Mouse (Mus musculus) bone marrow, adult 2 months (tissue): ENCODE results near the gene Dlst. TPM values are rescaled to one million over a fixed set of nuclear protein-coding genes. Genes with fewer than 3 reads are reported as not detected.
A peak's percentile ranks its signal among the peaks of the same experiment; 100 is the strongest.

Experiments
- H3K27ac ChIP-seq: fragments of 200-500 bp; 2 replicates; pipeline ENCODE4 v1.5.1; 2012; ENCODE audit warnings: low read depth, mild to moderate bottlenecking, control low read depth, inconsistent platforms, low read length; ENCODE audit not compliant: control insufficient read depth, poor library complexity, insufficient read depth
- H3K4me1 ChIP-seq: fragments of 200-500 bp; 2 replicates; pipeline ENCODE4 v1.6.1; 2011; ENCODE audit warnings: low read length; ENCODE audit not compliant: control insufficient read depth, insufficient read depth
- H3K4me3 ChIP-seq: fragments of 200-500 bp; replicated peaks from 2 replicates; pipeline ENCODE3; 2011; ENCODE audit warnings: mild to moderate bottlenecking, low read depth, low read length, control low read depth; ENCODE audit not compliant: control insufficient read depth
- CTCF ChIP-seq: fragments of 200-500 bp; IDR thresholded peaks from 2 replicates; pipeline ENCODE4 v1.5.1; 2011; ENCODE audit warnings: low read length, control low read depth; ENCODE audit not compliant: control insufficient read depth, insufficient read depth
- POLR2A ChIP-seq: fragments of 200-500 bp; IDR thresholded peaks from 2 replicates; pipeline ENCODE4 v1.6.1; 2011; ENCODE audit warnings: low read depth, mild to moderate bottlenecking, control low read depth, low read length, borderline replicate concordance; ENCODE audit not compliant: control insufficient read depth
- WGBS: fragments of 180-500 bp; shearing (Covaris S2); methylation state at CpG from one replicate; pipeline ENCODE4 v1.1.7; 2018; 5-methylcytosine and 5-hydroxymethylcytosine counted together
- polyA plus RNA-seq: library from polyadenylated mRNA; stranded (reverse); fragments of >200 nt; gene quantifications from 2 replicates; pipeline ENCODE4 v1.2.4, GENCODE M21; 2011; ENCODE audit warnings: low replicate concordance; ENCODE audit not compliant: missing spikeins, insufficient read depth, insufficient read length

Gene Dlst
- 87.0 and 102 TPM in 2 replicates for polyA plus RNA-seq

- peaks cover 7% of the 10 kb centered on the region for H3K4me1 ChIP-seq
Measured at GRCm38 (mm10) chr12:85110698-85111592, at the start of gene Dlst, which contains the start of gene Prox2. Dlst (plus strand) TSS chr12:85110833. Prox2 (minus strand) TSS chr12:85110759.

GRCm38 (mm10) chr12:85071043-85071442 lies 39.6 kb upstream of the Dlst start:
- no peaks in the 10 kb centered on the region for H3K4me1 ChIP-seq
- no peak overlapping the region for H3K4me3 ChIP-seq
- TF ChIP-seq POLR2A (no peak), CTCF (no peak)
- no peak overlapping the region for H3K27ac ChIP-seq

More at GRCm38 (mm10) chr12:85110698-85111592, at the start of gene Dlst, which contains the start of gene Prox2:
- under 1% methylated on average over 83 of the region's 83 CpGs for WGBS
- Histone ChIP-seq H3K27ac (peak within 1 kb of the TSS; percentile 96), H3K4me3 (peak within 1 kb of the TSS; percentile 81)
- TF ChIP-seq POLR2A (peak; percentile 76; the same call in 1 of the 2 replicates), CTCF (no peak)

- TF ChIP-seq POLR2A (no peak), CTCF (no peak)
- WGBS = 85% methylated on average over 3 of the region's 3 CpGs
- Histone ChIP-seq H3K4me1 (no peaks in the 10 kb centered on the region), H3K4me3 (no peak overlapping the region), H3K27ac (no peak overlapping the region)
Measured at GRCm38 (mm10) chr12:85077100-85077499, 33.5 kb upstream of the Dlst start.

- 45% methylated on average over 2 of the region's 2 CpGs for WGBS
- Histone ChIP-seq H3K4me1 (no peaks in the 10 kb centered on the region), H3K27ac (no peak overlapping the region), H3K4me3 (no peak overlapping the region)
- TF ChIP-seq CTCF = no peak
- TF ChIP-seq POLR2A = no peak
Measured at GRCm38 (mm10) chr12:85084257-85084656, 26.4 kb upstream of the Dlst start.

DNA sequence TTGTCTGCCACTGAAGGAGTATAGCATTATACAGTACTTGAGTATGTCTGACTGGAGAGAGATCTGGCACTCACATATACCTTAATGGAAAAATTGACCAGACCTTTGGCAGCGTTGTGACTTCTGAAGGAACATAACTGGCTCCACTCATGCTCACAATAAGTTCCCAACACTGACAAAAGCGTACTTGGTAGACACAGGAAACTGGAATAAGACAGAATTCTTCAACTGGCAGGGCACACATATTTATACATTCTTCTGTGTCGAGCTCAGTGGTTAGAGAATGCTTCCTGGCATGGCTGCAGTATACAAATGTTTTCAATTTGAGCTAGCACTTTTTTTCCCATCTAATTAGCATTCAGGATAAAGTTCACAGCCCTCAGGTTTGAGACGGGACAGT lies 25.7 kb upstream of the Dlst start:
- WGBS = 78% methylated on average over 4 of the region's 4 CpGs
- TF ChIP-seq CTCF = no peak
- no peak for TF ChIP-seq POLR2A
- Histone ChIP-seq H3K27ac (no peak overlapping the region), H3K4me3 (no peak overlapping the region), H3K4me1 (no peaks in the 10 kb centered on the region)

DNA sequence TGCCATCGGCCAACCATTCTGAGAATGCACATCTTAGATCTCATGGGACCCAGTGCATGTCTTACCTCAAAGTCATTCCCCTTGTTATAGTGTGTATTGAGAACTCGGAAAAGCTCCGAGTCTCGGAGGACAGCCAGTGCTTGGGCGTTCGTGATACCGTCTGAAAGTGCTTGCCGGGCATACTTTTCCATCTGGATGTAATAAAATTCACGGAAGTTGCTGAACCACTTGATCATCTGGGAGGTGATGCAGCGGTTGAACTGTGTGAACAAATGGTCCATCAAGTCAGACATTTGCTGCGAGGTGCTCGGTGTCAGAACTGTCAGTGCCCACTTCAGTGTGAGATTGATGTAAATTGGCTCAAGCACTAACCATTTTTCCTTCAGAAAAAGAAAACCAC lies 22.8 kb upstream of the Dlst start:
- 91% methylated on average over 12 of the region's 12 CpGs for WGBS
- H3K4me3 ChIP-seq = no peak overlapping the region
- TF ChIP-seq CTCF = no peak
- no peak for TF ChIP-seq POLR2A
- H3K4me1 ChIP-seq = no peaks in the 10 kb centered on the region
- H3K27ac ChIP-seq = no peak overlapping the region

DNA sequence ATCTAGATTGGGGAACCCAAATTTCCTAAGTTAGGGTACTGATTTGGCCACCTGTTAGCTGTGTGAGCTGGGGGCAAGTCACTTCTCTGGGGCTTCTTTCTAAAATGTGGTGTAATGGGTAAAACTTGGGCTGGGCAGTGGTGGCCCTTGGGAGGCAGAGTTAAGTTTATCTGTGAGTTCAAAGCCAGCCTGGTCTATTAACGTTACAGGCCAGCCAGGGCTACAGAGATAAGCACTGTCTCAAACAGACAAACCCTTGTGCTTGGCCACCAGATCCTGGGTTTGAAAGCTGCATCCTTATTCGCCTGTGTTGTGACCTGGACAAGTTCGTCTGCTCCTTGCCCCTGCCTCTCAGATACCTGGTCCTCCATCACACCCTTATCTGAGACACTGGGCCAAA lies 19.4 kb upstream of the Dlst start:
- Histone ChIP-seq H3K27ac (no peak overlapping the region), H3K4me1 (no peaks in the 10 kb centered on the region), H3K4me3 (no peak overlapping the region)
- 69% methylated on average over 3 of the region's 3 CpGs for WGBS
- no peak for TF ChIP-seq POLR2A
- TF ChIP-seq CTCF = no peak

- no peak overlapping the region for H3K4me3 ChIP-seq
- no peak overlapping the region for H3K27ac ChIP-seq
- WGBS = 3% methylated on average over 3 of the region's 3 CpGs
- TF ChIP-seq CTCF = peak; percentile 65; the same call in 1 of the 2 replicates
- TF ChIP-seq POLR2A = no peak
- H3K4me1 ChIP-seq = peaks cover 1% of the 10 kb centered on the region; the same call in 1 of the 2 replicates
Measured at GRCm38 (mm10) chr12:85092214-85092613, 18.4 kb upstream of the Dlst start.
